Mouse (Mus musculus): ENCODE results near the gene Otof.
A peak's percentile ranks its signal among the peaks of the same experiment; 100 is the strongest.

Otof gene

DNA sequence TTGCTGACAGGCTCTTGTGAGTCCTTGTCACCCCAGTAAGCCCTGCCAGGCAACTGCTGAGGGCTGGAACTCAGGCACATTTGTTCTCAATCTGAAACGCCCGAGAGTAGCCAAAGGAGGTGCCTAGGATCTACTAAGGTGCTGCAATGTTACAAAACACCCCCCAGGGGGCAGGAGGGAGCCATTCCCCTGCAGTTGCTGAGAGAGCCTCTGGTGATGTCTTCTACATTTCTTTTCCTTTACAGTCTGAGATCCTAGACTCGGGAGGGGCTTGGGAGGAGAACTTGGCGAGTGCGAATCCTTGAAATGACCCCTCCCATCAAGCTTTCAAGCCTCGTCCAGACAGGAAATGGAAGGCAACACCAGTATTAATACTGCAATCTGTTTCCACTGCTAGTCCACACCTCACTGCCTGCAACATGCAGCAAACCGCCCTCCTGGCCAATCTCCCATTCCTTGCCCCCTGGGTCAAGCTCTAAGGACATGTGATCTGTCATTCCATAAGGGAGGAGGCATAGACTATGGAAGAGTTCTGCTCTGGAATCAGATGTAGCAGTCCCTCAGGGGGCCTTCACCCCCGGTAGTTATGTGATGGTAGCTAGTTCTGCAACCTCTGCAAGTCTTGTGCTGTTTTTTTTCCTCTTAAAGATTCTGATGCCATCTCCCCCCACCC, 38.0 kb downstream of the Otof start:
- DNase-seq = peak; percentile 40

GRCm38 (mm10) chr5:30423121-30423520, 38.6 kb downstream of the Otof start:
- DNase-seq = no peak

GRCm38 (mm10) chr5:30416665-30417064, 45.1 kb downstream of the Otof start:
- DNase-seq = no peak

- DNase-seq = no peak
Measured at GRCm38 (mm10) chr5:30415876-30416275, 45.9 kb downstream of the Otof start.

DNA sequence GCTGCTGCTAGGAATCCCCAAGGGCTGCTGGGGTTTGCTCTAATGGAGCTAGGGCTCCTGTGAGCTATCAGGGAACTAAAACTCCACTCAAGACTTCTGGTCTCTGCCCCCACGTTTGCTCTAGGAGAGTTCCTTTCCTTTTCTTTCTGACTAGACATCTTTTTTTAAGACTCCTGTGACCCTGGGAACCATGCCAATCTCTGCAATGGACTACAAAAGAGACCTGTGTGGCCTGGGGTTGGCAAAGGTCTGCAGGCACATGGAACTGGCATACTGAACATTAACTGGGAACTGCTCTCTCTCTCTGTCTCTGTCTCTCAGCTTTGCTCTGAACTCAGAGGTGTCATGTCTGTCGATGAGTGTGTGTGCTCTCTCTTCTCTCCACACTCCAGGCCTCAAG, 46.4 kb downstream of the Otof start:
- DNase-seq = no peak

GRCm38 (mm10) chr5:30411524-30411923, 50.2 kb downstream of the Otof start:
- no peak for DNase-seq

DNA sequence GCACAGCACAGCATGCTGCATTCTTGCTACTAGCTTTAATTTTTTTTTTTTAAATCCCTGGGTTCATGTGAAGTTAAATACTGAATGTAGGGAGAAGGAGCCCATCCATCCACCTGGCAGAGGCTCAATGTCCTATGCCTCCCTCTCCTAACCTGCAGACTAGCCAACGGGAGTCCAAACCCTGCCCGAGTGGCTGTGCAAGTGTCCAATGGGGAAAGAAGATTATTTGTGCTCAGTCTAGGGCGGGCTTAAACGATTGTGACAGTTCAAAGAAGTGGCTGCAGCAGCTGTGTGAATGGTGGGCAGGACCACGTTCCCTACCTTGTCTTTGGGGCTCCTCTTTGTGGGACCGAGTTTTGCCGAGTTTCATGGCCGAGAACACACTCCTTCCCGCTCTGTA, 54.9 kb downstream of the Otof start:
- peak; percentile 14 for DNase-seq

- no peak for DNase-seq
Measured at GRCm38 (mm10) chr5:30401165-30401564, 60.6 kb downstream of the Otof start.

DNA sequence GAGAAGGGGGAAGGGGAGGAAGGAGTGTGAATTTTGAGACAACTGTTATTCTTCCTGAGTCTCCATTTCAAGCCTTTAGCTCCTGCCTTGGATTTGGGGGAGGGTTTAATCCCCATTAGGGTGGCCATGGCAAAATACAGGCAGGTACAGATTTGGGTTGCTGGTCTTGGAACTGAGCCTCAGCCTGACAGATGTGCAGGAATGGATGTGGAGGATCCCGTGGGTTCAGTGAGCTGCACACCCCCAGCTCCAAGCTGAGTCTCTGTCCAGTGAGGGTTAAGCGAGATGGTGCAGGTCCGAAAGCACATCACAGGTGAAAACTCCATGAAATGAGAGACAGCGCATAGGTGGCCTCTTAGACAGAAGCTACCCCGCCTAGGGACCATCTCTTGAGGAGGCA, 61.2 kb downstream of the Otof start:
- no peak for DNase-seq

GRCm38 (mm10) chr5:30391473-30391872, 70.3 kb downstream of the Otof start:
- peak; percentile 73 for DNase-seq

DNA sequence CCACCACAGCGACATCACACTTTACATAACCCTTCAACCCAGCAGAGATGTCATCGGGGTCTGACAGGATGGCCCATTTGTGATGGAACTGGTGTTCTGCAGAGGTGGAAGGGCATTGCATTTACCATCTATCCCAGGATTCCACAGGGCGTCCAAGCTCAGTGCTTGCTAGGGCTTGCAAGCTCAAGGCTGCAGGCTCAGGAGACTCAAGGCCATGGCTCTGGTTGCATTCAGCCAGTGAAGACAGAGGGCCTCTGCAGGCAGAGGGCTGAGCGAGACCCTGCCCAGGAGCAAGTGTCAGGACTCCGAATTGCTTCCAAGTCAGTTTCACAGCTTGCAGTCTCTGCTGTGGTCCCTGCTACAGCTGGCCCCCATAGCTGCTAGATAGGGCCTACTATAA, 71.9 kb downstream of the Otof start:
- DNase-seq = no peak

DNA sequence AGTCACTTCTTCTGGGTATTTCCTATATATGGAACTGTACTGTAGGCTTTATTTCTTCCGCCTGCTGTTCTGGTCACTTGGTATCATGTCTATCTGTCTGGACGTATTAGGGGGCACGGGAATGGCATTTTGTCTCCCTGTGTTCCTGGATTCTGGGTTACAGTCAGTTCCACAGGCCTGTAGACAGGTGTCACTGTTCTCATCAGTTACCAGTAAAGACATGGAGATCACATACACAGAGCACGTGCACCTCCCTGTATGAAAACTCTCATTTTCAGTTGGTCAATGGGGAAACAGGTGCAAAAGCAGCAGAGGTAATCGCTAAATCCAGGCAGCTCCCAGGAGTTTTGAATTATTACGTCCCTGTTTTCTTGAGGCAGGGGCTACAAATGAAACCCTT, 74.0 kb downstream of the Otof start:
- DNase-seq = no peak

- no peak for DNase-seq
Measured at GRCm38 (mm10) chr5:30382876-30383275, 78.9 kb downstream of the Otof start.

- peak; percentile 70 for DNase-seq
Measured at GRCm38 (mm10) chr5:30369426-30369825, 92.3 kb downstream of the Otof start.

DNA sequence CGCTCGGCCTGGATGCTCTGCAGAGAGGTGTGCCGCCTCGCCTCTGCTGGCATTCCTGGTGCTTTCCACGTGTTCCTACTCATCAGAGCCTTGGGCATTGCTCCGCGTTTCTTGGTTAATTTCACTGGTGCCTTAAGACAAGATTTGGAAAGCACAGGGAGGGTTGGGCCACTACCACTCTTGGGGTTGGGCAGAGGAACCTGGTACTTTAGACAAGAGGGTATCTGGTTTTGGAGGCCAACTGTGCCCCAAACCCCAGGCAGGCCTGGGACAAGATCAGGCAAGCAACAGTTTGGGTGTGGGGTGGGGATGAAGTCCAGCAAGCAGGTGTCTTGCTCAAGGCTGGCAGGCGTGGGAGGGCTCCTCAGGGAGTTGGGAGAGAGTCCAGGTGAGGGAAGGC, 94.3 kb downstream of the Otof start:
- DNase-seq = no peak

- no peak for DNase-seq
Measured at GRCm38 (mm10) chr5:30358436-30359099, 103.2 kb downstream of the Otof start.

- no peak for DNase-seq
Measured at GRCm38 (mm10) chr5:30356647-30357046, 105.1 kb downstream of the Otof start.

GRCm38 (mm10) chr5:30355559-30356159, 106.1 kb downstream of the Otof start:
- DNase-seq = no peak

- no peak for DNase-seq
Measured at GRCm38 (mm10) chr5:30355114-30355513, 106.6 kb downstream of the Otof start.

GRCm38 (mm10) chr5:30353605-30354004, 108.1 kb downstream of the Otof start:
- peak; percentile 75 for DNase-seq

DNA sequence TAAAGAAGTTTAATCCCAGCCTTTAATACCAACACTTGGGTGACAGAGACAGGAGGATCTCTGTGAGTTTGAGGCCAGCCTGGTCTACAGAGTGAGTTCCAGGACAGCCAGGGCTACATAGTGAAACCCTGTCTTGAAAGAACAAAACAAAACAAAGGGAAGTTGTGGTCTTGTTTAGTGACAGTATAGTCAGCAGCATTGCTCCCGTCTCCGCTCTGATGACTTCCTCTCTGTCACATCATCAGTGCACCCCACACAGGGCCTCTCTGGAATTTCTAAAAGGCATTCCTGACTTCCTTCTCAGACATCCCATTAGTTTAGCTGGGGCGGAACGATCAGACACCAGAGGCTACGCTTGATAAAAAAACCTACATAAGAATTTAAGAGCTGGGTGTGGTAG, 117.8 kb downstream of the Otof start:
- DNase-seq = no peak

DNA sequence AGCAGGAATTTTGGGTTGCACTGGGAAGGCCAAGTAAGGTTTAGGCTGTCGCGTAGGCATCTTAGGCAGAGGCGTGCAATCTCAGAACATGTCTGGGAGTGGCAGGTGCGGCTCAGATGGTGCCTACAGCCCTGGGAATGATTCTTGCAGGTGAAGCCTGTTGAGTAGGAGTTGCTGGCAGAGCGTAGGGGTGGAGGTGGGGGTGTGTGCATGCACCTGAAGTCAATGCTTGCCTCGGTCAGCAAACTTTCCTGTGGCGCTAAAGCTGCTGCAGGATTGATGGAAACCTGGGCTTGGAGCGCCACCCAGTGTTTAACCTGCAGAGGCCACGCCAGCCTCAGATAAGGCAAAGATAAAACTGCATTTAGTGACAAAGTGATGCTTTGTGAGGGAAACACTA, 118.6 kb downstream of the Otof start:
- peak; percentile 81 for DNase-seq

GRCm38 (mm10) chr5:30342601-30343015, 119.1 kb downstream of the Otof start:
- DNase-seq = no peak

DNA sequence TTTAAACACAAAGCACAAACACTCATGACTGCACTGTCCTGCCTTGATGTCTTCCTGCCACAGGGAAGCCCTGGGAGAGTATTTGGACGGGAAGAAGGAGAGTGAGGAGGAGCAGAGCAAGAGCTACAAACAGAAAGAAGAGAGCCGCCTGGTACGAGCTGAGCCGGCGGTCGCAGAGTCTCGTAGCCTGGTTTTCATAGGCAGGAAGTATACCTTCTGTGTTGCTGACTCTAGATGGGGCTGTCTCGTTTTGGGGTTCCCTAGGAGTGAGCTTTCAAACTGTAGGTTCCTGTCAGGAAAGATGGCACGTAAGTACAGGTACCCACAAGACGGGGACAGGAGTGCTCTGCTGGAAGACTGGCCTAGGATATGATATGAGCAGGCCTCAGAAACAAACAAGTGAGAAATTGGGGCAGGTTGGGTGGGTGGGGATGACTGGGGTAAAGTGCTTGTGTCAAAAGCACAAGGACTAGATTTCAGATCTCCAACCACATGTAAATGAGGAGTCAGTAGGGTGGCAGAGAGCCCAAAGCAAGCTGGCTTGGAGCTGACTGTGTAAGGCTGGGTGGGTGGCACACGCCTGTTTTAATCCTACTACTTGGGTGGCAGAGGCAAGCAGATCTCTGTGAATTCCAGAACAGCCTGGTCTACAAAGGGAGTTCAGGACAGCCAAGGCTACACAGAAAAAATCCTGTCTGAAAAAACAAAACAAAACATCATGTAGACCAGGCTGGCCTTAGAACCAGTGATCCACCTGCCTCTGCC, 119.9 kb downstream of the Otof start:
- DNase-seq = peak; percentile 53

Measured in thymus, postnatal 25 days (tissue).